Mouse (Mus musculus): ENCODE data around the gene Irak1bp1. TPM values are rescaled to one million over a fixed set of nuclear protein-coding genes. Genes with fewer than 3 reads are reported as not detected.
A peak's percentile ranks its signal among the peaks of the same experiment; 100 is the strongest.

Irak1bp1 gene
- polyA plus RNA-seq, 1 experiment, result 8.0 TPM

GRCm38 (mm10) chr9:82826426-82826825 is 2.9 kb upstream of the Irak1bp1 start:
- Histone ChIP-seq H3K36me3 (ENCODE audit: control insufficient read depth, insufficient read depth) (no peaks in the 10 kb centered on the region), H3K27me3 (ENCODE audit: control insufficient read depth, insufficient read depth, insufficient read length) (no peaks in the 10 kb centered on the region), H3K79me2 (ENCODE audit: control insufficient read depth, insufficient read depth) (peaks cover 11% of the 10 kb centered on the region), H3ac (ENCODE audit: control insufficient read depth, insufficient read length) (no peak overlapping the region), H3K4me3 (no peak overlapping the region), H3K4me2 (ENCODE audit: low read depth) (no peak overlapping the region)
- no peak for TF ChIP-seq CEBPB (IDR thresholded peaks at IDR 0.05; ENCODE audit: insufficient read depth, poor library complexity, severe bottlenecking)

GRCm38 (mm10) chr9:82829693-82830430 is 522 bp downstream of the Irak1bp1 start:
- Histone ChIP-seq H3K4me2 (ENCODE audit: low read depth) (peak overlapping the region; percentile 92), H3K4me3 (peak overlapping the region; percentile 85), H3K79me2 (ENCODE audit: control insufficient read depth, insufficient read depth) (peaks cover 11% of the 10 kb centered on the region), H3K27me3 (ENCODE audit: control insufficient read depth, insufficient read depth, insufficient read length) (no peaks in the 10 kb centered on the region), H3K36me3 (ENCODE audit: control insufficient read depth, insufficient read depth) (no peaks in the 10 kb centered on the region), H3ac (ENCODE audit: control insufficient read depth, insufficient read length) (peak overlapping the region; percentile 21)
- peak; percentile 69 for TF ChIP-seq POLR2A (IDR thresholded peaks at IDR 0.05; ENCODE audit: insufficient read length, low read depth)
- peak in 2 of 3 experiments; percentile 88 to 91 for TF ChIP-seq MYOD1 (IDR thresholded peaks at IDR 0.05; ENCODE audit: control insufficient read depth in 1 of 3, insufficient read length in 2 of 3, low read depth in 2 of 3)
- TF ChIP-seq CEBPB (IDR thresholded peaks at IDR 0.05; ENCODE audit: insufficient read depth, poor library complexity, severe bottlenecking), result no peak
- no peak for TF ChIP-seq MAX (IDR thresholded peaks at IDR 0.05; ENCODE audit: low read depth)
- TF ChIP-seq SRF (IDR thresholded peaks at IDR 0.05; ENCODE audit: control insufficient read depth, insufficient read length, low read depth), result peak; percentile 35
- TF ChIP-seq POLR2AphosphoS2 (IDR thresholded peaks at IDR 0.05; ENCODE audit: insufficient read length, low read depth), result peak; percentile 34
- peak; percentile 78 for TF ChIP-seq USF1 (IDR thresholded peaks at IDR 0.05; ENCODE audit: low read depth)
- no peak for TF ChIP-seq REST (IDR thresholded peaks at IDR 0.05; ENCODE audit: insufficient read depth, insufficient read length)
- peak; percentile 11 for TF ChIP-seq E2F4 (IDR thresholded peaks at IDR 0.05; ENCODE audit: insufficient read depth)
- no peak for TF ChIP-seq TCF3 (IDR thresholded peaks at IDR 0.05; ENCODE audit: insufficient read length, low read depth)
- TF ChIP-seq TCF12 (IDR thresholded peaks at IDR 0.05; ENCODE audit: insufficient read depth, poor library complexity, severe bottlenecking), result no peak
- peak in 2 of 3 experiments; percentile 66 to 77 for TF ChIP-seq MYOG (IDR thresholded peaks at IDR 0.05; ENCODE audit: control insufficient read depth in 1 of 3, insufficient read depth in 1 of 3, insufficient read length in 2 of 3, low read depth in 2 of 3)

DNA sequence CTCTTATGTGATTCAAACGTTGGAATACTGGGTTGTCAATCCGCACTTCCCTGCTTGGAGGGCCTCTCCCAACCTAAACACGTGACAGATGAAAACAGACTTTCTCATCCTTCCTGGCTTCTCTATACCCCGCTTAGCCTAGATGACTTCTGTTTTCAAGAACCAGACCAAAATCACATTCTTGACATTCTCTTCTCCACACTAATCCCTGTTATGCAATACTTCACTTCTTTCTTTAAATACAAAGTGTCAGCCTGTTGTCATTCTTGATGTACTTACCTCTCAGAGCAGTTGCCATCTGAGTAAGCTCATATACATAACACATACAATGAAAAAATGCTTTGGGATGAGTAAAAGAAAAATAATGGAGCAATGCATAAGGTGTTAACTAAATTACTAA is 2.6 kb downstream of the Irak1bp1 start:
- TF ChIP-seq SRF (IDR thresholded peaks at IDR 0.05; ENCODE audit: control insufficient read depth, insufficient read length, low read depth) (no peak), REST (IDR thresholded peaks at IDR 0.05; ENCODE audit: insufficient read depth, insufficient read length) (no peak), USF1 (IDR thresholded peaks at IDR 0.05; ENCODE audit: low read depth) (no peak)
- Histone ChIP-seq H3K36me3 (ENCODE audit: control insufficient read depth, insufficient read depth) (no peaks in the 10 kb centered on the region), H3K4me3 (no peak overlapping the region), H3K4me2 (ENCODE audit: low read depth) (no peak overlapping the region), H3K27me3 (ENCODE audit: control insufficient read depth, insufficient read depth, insufficient read length) (no peaks in the 10 kb centered on the region), H3K79me2 (ENCODE audit: control insufficient read depth, insufficient read depth) (peaks cover 11% of the 10 kb centered on the region), H3ac (ENCODE audit: control insufficient read depth, insufficient read length) (no peak overlapping the region)

- no peak for TF ChIP-seq TCF3 (IDR thresholded peaks at IDR 0.05; ENCODE audit: insufficient read length, low read depth)
- TF ChIP-seq USF1 (IDR thresholded peaks at IDR 0.05; ENCODE audit: low read depth), result no peak
- no peak for TF ChIP-seq CEBPB (IDR thresholded peaks at IDR 0.05; ENCODE audit: insufficient read depth, poor library complexity, severe bottlenecking)
- TF ChIP-seq SRF (IDR thresholded peaks at IDR 0.05; ENCODE audit: control insufficient read depth, insufficient read length, low read depth), result no peak
- TF ChIP-seq POLR2AphosphoS2 (IDR thresholded peaks at IDR 0.05; ENCODE audit: insufficient read length, low read depth), result no peak
- no peak for TF ChIP-seq MYOD1 (IDR thresholded peaks at IDR 0.05; ENCODE audit: control insufficient read depth in 1 of 3, insufficient read length in 2 of 3, low read depth in 2 of 3)
- no peak for TF ChIP-seq E2F4 (IDR thresholded peaks at IDR 0.05; ENCODE audit: insufficient read depth)
- no peak for TF ChIP-seq MYOG (IDR thresholded peaks at IDR 0.05; ENCODE audit: control insufficient read depth in 1 of 3, insufficient read depth in 1 of 3, insufficient read length in 2 of 3, low read depth in 2 of 3)
- no peak for TF ChIP-seq MAX (IDR thresholded peaks at IDR 0.05; ENCODE audit: low read depth)
- TF ChIP-seq TCF12 (IDR thresholded peaks at IDR 0.05; ENCODE audit: insufficient read depth, poor library complexity, severe bottlenecking), result no peak
- no peak for TF ChIP-seq REST (IDR thresholded peaks at IDR 0.05; ENCODE audit: insufficient read depth, insufficient read length)
- no peak for TF ChIP-seq POLR2A (IDR thresholded peaks at IDR 0.05; ENCODE audit: insufficient read length, low read depth)
- Histone ChIP-seq H3ac (ENCODE audit: control insufficient read depth, insufficient read length) (no peak overlapping the region), H3K4me2 (ENCODE audit: low read depth) (no peak overlapping the region), H3K79me2 (ENCODE audit: control insufficient read depth, insufficient read depth) (no peaks in the 10 kb centered on the region), H3K36me3 (ENCODE audit: control insufficient read depth, insufficient read depth) (no peaks in the 10 kb centered on the region), H3K4me3 (no peak overlapping the region), H3K27me3 (ENCODE audit: control insufficient read depth, insufficient read depth, insufficient read length) (no peaks in the 10 kb centered on the region)
These were observed 6.6 kb downstream of the Irak1bp1 start for GRCm38 (mm10) chr9:82835921-82836320.

- H3K4me3 ChIP-seq, result no peak overlapping the region
- no peaks in the 10 kb centered on the region for H3K79me2 ChIP-seq (ENCODE audit: control insufficient read depth, insufficient read depth)
- TF ChIP-seq TCF12 (IDR thresholded peaks at IDR 0.05; ENCODE audit: insufficient read depth, poor library complexity, severe bottlenecking) (no peak), MYOG (IDR thresholded peaks at IDR 0.05; ENCODE audit: control insufficient read depth in 1 of 3, insufficient read depth in 1 of 3, insufficient read length in 2 of 3, low read depth in 2 of 3) (no peak), USF1 (IDR thresholded peaks at IDR 0.05; ENCODE audit: low read depth) (no peak), CEBPB (IDR thresholded peaks at IDR 0.05; ENCODE audit: insufficient read depth, poor library complexity, severe bottlenecking) (no peak), TCF3 (IDR thresholded peaks at IDR 0.05; ENCODE audit: insufficient read length, low read depth) (no peak), REST (IDR thresholded peaks at IDR 0.05; ENCODE audit: insufficient read depth, insufficient read length) (no peak), E2F4 (IDR thresholded peaks at IDR 0.05; ENCODE audit: insufficient read depth) (no peak), MYOD1 (IDR thresholded peaks at IDR 0.05; ENCODE audit: control insufficient read depth in 1 of 3, insufficient read length in 2 of 3, low read depth in 2 of 3) (no peak), MAX (IDR thresholded peaks at IDR 0.05; ENCODE audit: low read depth) (no peak), POLR2AphosphoS2 (IDR thresholded peaks at IDR 0.05; ENCODE audit: insufficient read length, low read depth) (no peak), POLR2A (IDR thresholded peaks at IDR 0.05; ENCODE audit: insufficient read length, low read depth) (no peak), SRF (IDR thresholded peaks at IDR 0.05; ENCODE audit: control insufficient read depth, insufficient read length, low read depth) (no peak)
- H3K4me2 ChIP-seq (ENCODE audit: low read depth), result no peak overlapping the region
- H3K36me3 ChIP-seq (ENCODE audit: control insufficient read depth, insufficient read depth), result no peaks in the 10 kb centered on the region
- H3ac ChIP-seq (ENCODE audit: control insufficient read depth, insufficient read length), result no peak overlapping the region
- H3K27me3 ChIP-seq (ENCODE audit: control insufficient read depth, insufficient read depth, insufficient read length), result no peaks in the 10 kb centered on the region
These were observed 13.3 kb downstream of the Irak1bp1 start for GRCm38 (mm10) chr9:82842671-82843070.

Data from myocyte (in vitro differentiated cells).